Mouse (Mus musculus) stomach, embryonic 14.5 days (tissue): ENCODE data around the gene Gm5580. TPM values are rescaled to one million over a fixed set of nuclear protein-coding genes. Genes with fewer than 3 reads are reported as not detected.
"Not testable (repeated sequence)": the region's sequence is repeated elsewhere in the genome, so short reads cannot be mapped to it uniquely, and the experiment has no call there.

ENCODE experiments used
- ATAC-seq: fragments of 200-750 bp; cut with Nextera tagmentation; 2 replicates; pipeline ENCODE4 v1.8.0; 2017; ENCODE audit warnings: low read depth, moderate TSS enrichment; ENCODE audit not compliant: insufficient number of reproducible peaks, insufficient read depth, low FRiP score
- H3K27ac ChIP-seq: fragments of 300-500 bp; sonication (generic); 2 replicates; pipeline ENCODE4 v1.5.1; 2014; ENCODE audit warnings: mild to moderate bottlenecking, low read length, moderate library complexity, mixed read lengths
- H3K27me3 ChIP-seq: fragments of 300-500 bp; sonication (generic); 2 replicates; pipeline ENCODE4 v1.6.1; 2014; ENCODE audit warnings: low read length, control low read depth, mixed read lengths; ENCODE audit not compliant: control insufficient read depth, insufficient read depth
- H3K36me3 ChIP-seq: fragments of 300-500 bp; sonication (generic); 2 replicates; pipeline ENCODE4 v1.6.1; 2014; ENCODE audit warnings: mild to moderate bottlenecking, control low read depth, low read length, moderate library complexity, mixed read lengths; ENCODE audit not compliant: control insufficient read depth, insufficient read depth
- H3K4me1 ChIP-seq: fragments of 300-500 bp; sonication (generic); 2 replicates; pipeline ENCODE4 v1.6.1; 2014; ENCODE audit warnings: low read length, control low read depth, mixed read lengths; ENCODE audit not compliant: control insufficient read depth, insufficient read depth
- H3K4me2 ChIP-seq: fragments of 300-500 bp; sonication (generic); replicated peaks from 2 replicates; pipeline ENCODE4 v1.6.1; 2014; ENCODE audit warnings: low read depth, low read length, control low read depth
- H3K4me3 ChIP-seq: fragments of 300-500 bp; sonication (generic); 2 replicates; pipeline ENCODE4 v1.5.1; 2014; ENCODE audit warnings: low read depth, low read length, control low read depth
- H3K9ac ChIP-seq: fragments of 300-500 bp; sonication (generic); replicated peaks from 2 replicates; pipeline ENCODE4 v1.6.1; 2014; ENCODE audit warnings: low read depth, mild to moderate bottlenecking, control low read depth, low read length, moderate library complexity, mixed read lengths
- H3K9me3 ChIP-seq: fragments of 300-500 bp; sonication (generic); 2 replicates; pipeline ENCODE4 v1.6.1; 2016; ENCODE audit warnings: low read depth, low read length, control low read depth; ENCODE audit not compliant: control insufficient read depth
- WGBS: fragments of 180-500 bp; shearing (Covaris S2); extraction: QIAGEN DNeasy Blood & Tissue Kit; methylation state at CpG from one replicate; pipeline ENCODE4 v1.1.7; 2014; 5-methylcytosine and 5-hydroxymethylcytosine counted together
- polyA plus RNA-seq: library from polyadenylated mRNA; unstranded; fragments of >200 nt; fragmentation: Nextera tagmentation; extraction: Ambion mirVana; gene quantifications from 2 replicates; pipeline ENCODE4 v1.2.1, GENCODE M21; 2014

Gm5580 gene
- 0.25 and 0.38 TPM in 2 replicates for polyA plus RNA-seq

GRCm38 (mm10) chr6:116550841-116551240, at the start of gene Gm5580:
TSS of gene Gm5580 (plus strand) at chr6:116551141.
- H3K9me3 ChIP-seq, H3K4me1 ChIP-seq, H3K27ac ChIP-seq, H3K9ac ChIP-seq, H3K27me3 ChIP-seq, H3K4me2 ChIP-seq, H3K4me3 ChIP-seq, H3K36me3 ChIP-seq, ATAC-seq: not testable (repeated sequence)
- WGBS: 95% methylated on average over 11 of the region's 11 CpGs

GRCm38 (mm10) chr6:116506302-116507003, 44.5 kb upstream of the Gm5580 start, which contains the start of gene Olfr212:
TSS of gene Olfr212 (plus strand) at chr6:116506516.
- not testable (repeated sequence) for H3K4me1 ChIP-seq, ATAC-seq, H3K27ac ChIP-seq, H3K27me3 ChIP-seq, H3K4me2 ChIP-seq, H3K9ac ChIP-seq, H3K36me3 ChIP-seq, H3K4me3 ChIP-seq
- WGBS: 93% methylated on average over 19 of the region's 20 CpGs
- peaks cover 12% of the 10 kb centered on the region; the same call in 1 of the 2 replicates for H3K9me3 ChIP-seq

DNA sequence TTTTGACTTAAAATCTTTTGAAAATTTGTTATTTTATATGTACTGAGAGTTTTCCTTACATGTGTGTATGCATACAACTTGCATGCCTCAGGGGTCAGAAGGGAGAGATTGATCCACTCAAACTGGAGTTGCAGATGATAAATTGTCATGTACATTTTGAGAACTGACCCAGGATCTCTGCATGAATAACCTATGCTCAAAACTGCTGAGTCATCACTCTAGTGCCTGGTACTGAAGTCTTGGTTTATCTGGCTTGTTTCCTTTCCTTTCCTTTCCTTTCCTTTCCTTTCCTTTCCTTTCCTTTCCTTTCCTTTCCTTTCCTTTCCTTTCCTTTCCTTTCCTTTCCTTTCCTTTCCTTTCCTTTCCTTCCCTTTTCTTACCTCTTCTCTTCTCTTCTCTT, 36.1 kb upstream of the Gm5580 start:
- Histone ChIP-seq H3K4me3 (no peak overlapping the region), H3K4me1 (no peaks in the 10 kb centered on the region), H3K27me3 (no peaks in the 10 kb centered on the region), H3K36me3 (no peaks in the 10 kb centered on the region), H3K9ac (no peak overlapping the region), H3K4me2 (no peak overlapping the region), H3K9me3 (no peaks in the 10 kb centered on the region), H3K27ac (no peak overlapping the region)
- ATAC-seq: no peak

- H3K4me2 ChIP-seq: no peak within 1 kb of the TSS
- H3K4me3 ChIP-seq: no peak within 1 kb of the TSS
- no peaks in the 10 kb centered on the region for H3K9me3 ChIP-seq
- H3K9ac ChIP-seq: no peak within 1 kb of the TSS
- WGBS: 86% methylated on average over 1 of the region's 1 CpGs
- ATAC-seq: no peak
- no peaks in the 10 kb centered on the region for H3K4me1 ChIP-seq
- H3K36me3 ChIP-seq: no peaks in the 10 kb centered on the region
- H3K27me3 ChIP-seq: no peaks in the 10 kb centered on the region
- H3K27ac ChIP-seq: no peak within 1 kb of the TSS
Measured at GRCm38 (mm10) chr6:116538156-116538555, 12.8 kb upstream of the Gm5580 start, which contains the start of gene Olfr213. TSS of gene Olfr213 (plus strand) at chr6:116538456.

DNA sequence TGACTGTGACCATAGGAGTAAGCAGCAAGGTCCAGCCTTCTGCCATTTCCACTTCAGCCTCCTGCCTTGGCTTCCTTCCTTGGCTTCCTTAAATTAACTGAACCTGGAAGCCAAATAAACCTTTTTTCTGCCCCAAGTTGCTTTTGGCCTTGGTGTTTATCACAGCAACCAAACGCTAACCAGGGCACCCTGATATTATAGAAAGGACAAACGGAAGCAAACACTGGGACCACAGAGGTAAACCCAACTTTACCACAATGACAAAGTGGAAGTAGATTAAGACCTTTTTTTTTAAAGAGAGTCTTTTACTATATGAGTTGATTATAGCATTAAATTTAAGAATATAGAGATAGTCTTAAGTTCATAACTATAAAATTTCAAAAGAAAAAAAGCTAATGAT, 8.4 kb upstream of the Gm5580 start:
- Histone ChIP-seq H3K27ac (no peak overlapping the region), H3K4me3 (no peak overlapping the region), H3K9me3 (no peaks in the 10 kb centered on the region), H3K9ac (no peak overlapping the region), H3K36me3 (no peaks in the 10 kb centered on the region), H3K4me1 (no peaks in the 10 kb centered on the region), H3K27me3 (no peaks in the 10 kb centered on the region), H3K4me2 (no peak overlapping the region)
- WGBS: 79% methylated on average over 2 of the region's 2 CpGs
- no peak for ATAC-seq

DNA sequence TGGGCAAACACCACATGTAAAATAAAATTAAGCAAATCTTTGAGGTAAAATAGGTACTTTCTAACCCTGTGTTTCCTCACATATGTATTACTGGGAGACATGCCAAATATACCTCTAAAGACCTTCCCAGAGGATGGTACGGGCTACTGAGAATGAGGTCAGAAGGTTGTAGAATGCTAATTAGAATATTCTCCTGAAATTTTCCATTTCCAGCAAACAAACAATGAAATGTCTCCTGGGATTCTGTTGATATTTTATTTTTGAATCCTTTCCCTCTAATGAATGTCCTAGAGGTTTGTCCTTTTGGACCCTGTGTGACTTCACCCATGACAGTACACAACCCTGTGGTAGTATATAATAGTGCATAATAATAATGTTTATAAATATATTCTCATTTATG, 3.0 kb downstream of the Gm5580 start, which contains the start of gene Olfr214:
Olfr214 (plus strand) TSS at position 301 of the 400 bp plus-strand sequence.
- Histone ChIP-seq H3K4me2 (no peak within 1 kb of the TSS), H3K27me3 (no peaks in the 10 kb centered on the region), H3K4me3 (no peak within 1 kb of the TSS), H3K9me3 (no peaks in the 10 kb centered on the region), H3K27ac (no peak within 1 kb of the TSS), H3K9ac (no peak within 1 kb of the TSS), H3K36me3 (no peaks in the 10 kb centered on the region), H3K4me1 (no peaks in the 10 kb centered on the region)
- 76% methylated on average over 1 of the region's 1 CpGs for WGBS
- ATAC-seq: no peak

DNA sequence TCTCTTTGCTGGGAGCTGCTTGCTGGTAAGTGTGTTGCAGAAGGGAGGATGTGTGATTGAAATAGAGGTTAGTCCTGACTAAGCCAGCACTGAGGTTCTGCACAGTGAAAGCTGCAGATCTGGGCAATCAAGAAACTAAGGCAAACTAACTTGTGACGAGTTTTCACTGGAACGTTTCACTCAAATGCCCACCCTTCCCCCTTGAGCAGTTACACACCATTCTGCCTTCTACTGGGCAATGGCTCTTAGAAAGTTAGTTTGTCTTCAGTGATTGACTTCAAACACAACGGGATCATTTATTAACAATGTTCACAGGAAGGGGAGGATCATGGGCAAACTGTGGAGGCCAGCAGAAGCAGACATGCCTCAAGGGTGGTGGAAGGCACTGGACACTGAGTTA, 4.0 kb downstream of the Gm5580 start:
- 60% methylated on average over 3 of the region's 3 CpGs for WGBS
- Histone ChIP-seq H3K4me1 (no peaks in the 10 kb centered on the region), H3K9me3 (no peaks in the 10 kb centered on the region), H3K27ac (no peak overlapping the region), H3K36me3 (no peaks in the 10 kb centered on the region), H3K4me3 (no peak overlapping the region), H3K9ac (no peak overlapping the region), H3K4me2 (no peak overlapping the region), H3K27me3 (no peaks in the 10 kb centered on the region)
- no peak for ATAC-seq

DNA sequence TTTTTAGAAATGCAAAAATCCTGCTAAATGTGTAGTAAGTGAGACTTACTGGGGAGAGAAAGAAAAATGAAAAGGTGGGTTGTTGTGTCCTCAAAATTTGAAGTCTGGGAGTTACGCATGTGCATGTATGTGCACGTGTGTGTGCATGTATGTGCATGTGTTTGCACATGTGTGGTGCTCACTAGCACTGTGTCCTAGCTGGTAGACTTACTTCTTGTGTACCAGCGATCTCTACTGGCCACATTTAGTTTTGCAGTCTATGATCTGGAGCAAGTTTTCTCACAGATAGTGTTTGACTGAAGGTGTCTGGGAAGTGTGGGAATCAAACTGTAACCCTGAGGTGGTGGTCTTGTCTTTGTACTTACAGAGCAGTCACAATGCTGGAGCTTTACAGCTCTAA, 18.9 kb downstream of the Gm5580 start:
- Histone ChIP-seq H3K4me1 (no peaks in the 10 kb centered on the region), H3K4me3 (no peak overlapping the region), H3K9me3 (no peaks in the 10 kb centered on the region), H3K27me3 (no peaks in the 10 kb centered on the region), H3K9ac (no peak overlapping the region), H3K36me3 (no peaks in the 10 kb centered on the region), H3K4me2 (no peak overlapping the region), H3K27ac (no peak overlapping the region)
- ATAC-seq: no peak
- 37% methylated on average over 3 of the region's 3 CpGs for WGBS

DNA sequence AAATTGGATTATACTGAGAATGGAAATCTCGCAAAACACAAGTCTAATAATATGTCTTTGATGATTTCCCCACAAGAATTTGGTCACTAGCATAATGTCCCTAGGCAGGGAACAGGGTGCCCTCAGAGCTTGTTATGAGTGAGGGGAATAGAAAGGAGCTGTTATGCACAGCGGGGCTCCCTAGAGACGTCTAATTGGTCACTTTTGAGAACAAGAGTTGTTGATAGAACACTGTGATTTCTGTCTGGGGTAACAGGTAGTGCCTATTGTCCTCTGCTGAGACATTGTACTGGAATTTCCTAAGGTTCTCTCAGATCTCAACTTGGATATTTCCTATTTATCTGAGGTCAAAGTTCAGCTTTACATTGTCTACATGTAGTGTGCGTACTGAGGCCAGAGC, 33.2 kb downstream of the Gm5580 start, which contains the start of gene Olfr215:
Olfr215 (minus strand) TSS at position 101 of the 400 bp plus-strand sequence.
- no peak for ATAC-seq
- Histone ChIP-seq H3K36me3 (no peaks in the 10 kb centered on the region), H3K9me3 (no peaks in the 10 kb centered on the region), H3K9ac (no peak within 1 kb of the TSS), H3K27me3 (no peaks in the 10 kb centered on the region), H3K27ac (no peak within 1 kb of the TSS), H3K4me1 (no peaks in the 10 kb centered on the region), H3K4me3 (no peak within 1 kb of the TSS), H3K4me2 (no peak within 1 kb of the TSS)
- WGBS: 77% methylated on average over 4 of the region's 4 CpGs
